22 mouse cellular contexts compared by ENCODE assay signal in the genomic region with DNA sequence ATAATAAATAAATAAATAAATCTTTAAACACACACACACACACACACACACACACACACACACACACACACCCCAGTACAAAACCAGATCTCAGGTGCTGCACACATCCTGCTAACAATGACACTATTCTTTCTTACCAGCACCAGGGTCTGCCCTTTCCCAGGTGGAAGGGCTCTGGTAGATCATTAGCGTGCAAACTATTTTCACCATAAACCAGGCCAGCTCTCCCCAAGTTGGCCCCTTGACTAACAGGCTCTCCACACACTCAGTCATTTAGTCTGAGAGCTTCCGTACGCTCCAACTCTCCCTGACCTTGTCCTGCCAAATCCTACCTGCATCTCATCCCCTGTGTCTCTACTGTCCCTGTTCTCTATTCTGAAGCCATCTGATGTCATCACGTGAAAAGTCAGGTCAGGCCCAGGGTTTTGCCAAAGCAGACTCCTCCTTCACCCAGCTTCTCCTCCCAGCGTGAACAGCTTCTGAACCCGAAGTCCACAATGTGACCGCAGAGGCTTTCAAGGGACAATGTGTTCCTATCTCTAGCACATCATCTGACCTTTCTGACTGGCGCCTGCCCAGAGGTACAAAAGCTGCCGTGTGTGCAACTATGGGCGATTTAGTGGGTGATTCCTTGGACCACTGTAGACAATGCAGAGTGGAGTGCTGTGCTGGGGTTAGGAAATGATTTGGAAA.
DNase-seq lines count a peak whose midpoint lies in the region; ATAC-seq and TF ChIP-seq lines count a peak whose summit lies in the region.
"Had no signal": no experiment of that assay in that cellular context is flagged by ENCODE, and none has a peak within 500 bp of the region (broad histone marks: within the 10 kb centered on the region; RNA-seq: fewer than 3 reads in every experiment).

No protein-coding gene starts in this region.

- H3K27me3 ChIP-seq in intestine, postnatal 0 days (replicated peaks; ENCODE audit: control insufficient read depth, insufficient read depth, low read length), result no peaks in the 10 kb centered on the region
- H3K27me3 ChIP-seq in intestine, embryonic 16.5 days (replicated peaks; ENCODE audit: control insufficient read depth, insufficient read depth, low read length), result no peaks in the 10 kb centered on the region
- H3K27me3 ChIP-seq in lung, embryonic 16.5 days (ENCODE audit: control insufficient read depth, insufficient read depth, low read depth, low read length), result no peaks in the 10 kb centered on the region
- H3K27me3 ChIP-seq in kidney, postnatal 0 days (ENCODE audit: insufficient read depth, low read length), result no peaks in the 10 kb centered on the region
- H3K27me3 ChIP-seq: embryonic facial prominence, embryonic 13.5 days; forebrain, embryonic 13.5 days; heart, embryonic 13.5 days; liver, embryonic 13.5 days had no signal

- 73% methylated on average over 10 of the region's 10 CpGs for WGBS in intestine, postnatal 0 days
- WGBS in intestine, embryonic 16.5 days, result 76% methylated on average over 10 of the region's 10 CpGs
- 64% methylated on average over 10 of the region's 10 CpGs for WGBS in lung, embryonic 16.5 days
- 77% methylated on average over 10 of the region's 10 CpGs for WGBS in kidney, postnatal 0 days

- no peaks in the 10 kb centered on the region for H3K9me3 ChIP-seq in intestine, postnatal 0 days (ENCODE audit: control insufficient read depth)
- H3K9me3 ChIP-seq in intestine, embryonic 16.5 days (ENCODE audit: control insufficient read depth, low read length), result no peaks in the 10 kb centered on the region
- no peaks in the 10 kb centered on the region for H3K9me3 ChIP-seq in lung, embryonic 16.5 days (ENCODE audit: control insufficient read depth, low read length)
- H3K9me3 ChIP-seq in kidney, postnatal 0 days (replicated peaks; ENCODE audit: low read length), result no peaks in the 10 kb centered on the region
- H3K9me3 ChIP-seq: embryonic facial prominence, embryonic 13.5 days; forebrain, embryonic 13.5 days; heart, embryonic 13.5 days; liver, embryonic 13.5 days; midbrain, embryonic 10.5 days had no signal

- DNase-seq in lung, postnatal 36 days, result no peak
- no peak for DNase-seq in kidney, postnatal 0 days (ENCODE audit: low spot score)
- DNase-seq in cerebellum, adult 11 months, result no peak
- DNase-seq in cerebellum, postnatal 4 days (ENCODE audit: low spot score in 2 of 2), result no peak
- DNase-seq: adrenal gland, postnatal 36 days; cerebellum, adult 11-12 months; cerebellum, postnatal 14 days; embryo, embryonic 11 days; gastrocnemius, adult 2 months; heart, postnatal 14 days; left cerebral cortex, postnatal 4 days; liver, embryonic 13.5 days; lung, embryonic 14.5 days had no signal

- no peak overlapping the region for H3K4me3 ChIP-seq in intestine, postnatal 0 days (ENCODE audit: low read depth, low read length)
- H3K4me3 ChIP-seq in intestine, embryonic 16.5 days (ENCODE audit: low read length), result no peak overlapping the region
- no peak overlapping the region for H3K4me3 ChIP-seq in lung, embryonic 16.5 days (ENCODE audit: low read length)
- H3K4me3 ChIP-seq in kidney, postnatal 0 days (replicated peaks; ENCODE audit: low read depth, low read length), result no peak overlapping the region
- H3K4me3 ChIP-seq: embryonic facial prominence, embryonic 13.5 days; forebrain, embryonic 13.5 days; gastrocnemius, adult 2 months; heart, embryonic 13.5 days; left cerebral cortex, adult 2 months; liver, embryonic 13.5 days; midbrain, embryonic 10.5 days had no signal

- H3K9ac ChIP-seq in intestine, postnatal 0 days (ENCODE audit: low read depth, low read length), result no peak overlapping the region
- H3K9ac ChIP-seq in intestine, embryonic 16.5 days (ENCODE audit: low read depth, low read length), result no peak overlapping the region
- H3K9ac ChIP-seq in lung, embryonic 16.5 days (ENCODE audit: low read length), result no peak overlapping the region
- H3K9ac ChIP-seq in kidney, postnatal 0 days (ENCODE audit: low read depth, low read length), result no peak overlapping the region
- H3K9ac ChIP-seq: embryonic facial prominence, embryonic 13.5 days; forebrain, embryonic 13.5 days; heart, embryonic 13.5 days; liver, embryonic 13.5 days; lung, embryonic 14.5 days had no signal

- no peak overlapping the region for H3K4me2 ChIP-seq in intestine, postnatal 0 days (replicated peaks; ENCODE audit: low read depth)
- no peak overlapping the region for H3K4me2 ChIP-seq in intestine, embryonic 16.5 days (ENCODE audit: low read depth, low read length)
- no peak overlapping the region for H3K4me2 ChIP-seq in lung, embryonic 16.5 days (ENCODE audit: low read depth, low read length)
- no peak overlapping the region for H3K4me2 ChIP-seq in kidney, postnatal 0 days (ENCODE audit: low read length)
- H3K4me2 ChIP-seq: embryonic facial prominence, embryonic 13.5 days; forebrain, embryonic 13.5 days; heart, embryonic 13.5 days; liver, embryonic 13.5 days; lung, embryonic 14.5 days had no signal

- H3K27ac ChIP-seq in intestine, postnatal 0 days (ENCODE audit: low read depth, low read length), result no peak overlapping the region
- H3K27ac ChIP-seq in intestine, embryonic 16.5 days (ENCODE audit: low read length), result no peak overlapping the region
- H3K27ac ChIP-seq in lung, embryonic 16.5 days (ENCODE audit: low read length), result no peak overlapping the region
- H3K27ac ChIP-seq in kidney, postnatal 0 days, result no peak overlapping the region
- H3K27ac ChIP-seq: embryonic facial prominence, embryonic 13.5 days; forebrain, embryonic 13.5 days; gastrocnemius, adult 2 months; heart, embryonic 13.5 days; left cerebral cortex, adult 2 months; liver, embryonic 13.5 days; macrophage; midbrain, embryonic 10.5 days had no signal

- no peaks in the 10 kb centered on the region for H3K4me1 ChIP-seq in intestine, postnatal 0 days (replicated peaks; ENCODE audit: control insufficient read depth, insufficient read depth, low read length)
- no peaks in the 10 kb centered on the region; the same call in 1 of the 2 replicates for H3K4me1 ChIP-seq in intestine, embryonic 16.5 days (ENCODE audit: control insufficient read depth, insufficient read depth, low read length)
- 0 out of 2 replicates have a peak, but pooled peaks cover 3% of the 10 kb centered on the region for H3K4me1 ChIP-seq in lung, embryonic 16.5 days (replicated peaks; ENCODE audit: control insufficient read depth, insufficient read depth, low read length)
- no peaks in the 10 kb centered on the region for H3K4me1 ChIP-seq in kidney, postnatal 0 days (replicated peaks; ENCODE audit: insufficient read depth, low read length)
- H3K4me1 ChIP-seq: embryonic facial prominence, embryonic 13.5 days; liver, embryonic 13.5 days had no signal

- peaks cover 12% of the 10 kb centered on the region for H3K36me3 ChIP-seq in intestine, postnatal 0 days (ENCODE audit: control insufficient read depth, insufficient read depth)
- H3K36me3 ChIP-seq in intestine, embryonic 16.5 days (ENCODE audit: control insufficient read depth, insufficient read depth, low read length), result peaks cover 11% of the 10 kb centered on the region
- H3K36me3 ChIP-seq in lung, embryonic 16.5 days (ENCODE audit: control insufficient read depth, insufficient read depth, low read length), result peaks cover 15% of the 10 kb centered on the region
- H3K36me3 ChIP-seq in kidney, postnatal 0 days (ENCODE audit: insufficient read depth, low read length), result peaks cover 8% of the 10 kb centered on the region; the same call in 1 of the 2 replicates

- ATAC-seq in intestine, postnatal 0 days, result 0 out of 2 replicates have a peak, but pooled peaks have one; percentile 22
- ATAC-seq in intestine, embryonic 16.5 days, result no peak
- ATAC-seq in lung, embryonic 16.5 days (ENCODE audit: low read depth), result 0 out of 2 replicates have a peak, but pooled peaks have one; percentile 12
- peak; percentile 46; the same call in 1 of the 2 replicates for ATAC-seq in kidney, postnatal 0 days (replicated peaks; ENCODE audit: low FRiP score, low read depth)
- ATAC-seq: forebrain, embryonic 13.5 days had no signal

- no peak for TF ChIP-seq CTCF in intestine, postnatal 0 days (IDR thresholded peaks at IDR 0.05; ENCODE audit: low read depth)
- no peak for TF ChIP-seq CTCF in kidney, postnatal 0 days (IDR thresholded peaks at IDR 0.05; ENCODE audit: low read depth)
